41 mouse cellular contexts compared by ENCODE assay signal in the genomic region with DNA sequence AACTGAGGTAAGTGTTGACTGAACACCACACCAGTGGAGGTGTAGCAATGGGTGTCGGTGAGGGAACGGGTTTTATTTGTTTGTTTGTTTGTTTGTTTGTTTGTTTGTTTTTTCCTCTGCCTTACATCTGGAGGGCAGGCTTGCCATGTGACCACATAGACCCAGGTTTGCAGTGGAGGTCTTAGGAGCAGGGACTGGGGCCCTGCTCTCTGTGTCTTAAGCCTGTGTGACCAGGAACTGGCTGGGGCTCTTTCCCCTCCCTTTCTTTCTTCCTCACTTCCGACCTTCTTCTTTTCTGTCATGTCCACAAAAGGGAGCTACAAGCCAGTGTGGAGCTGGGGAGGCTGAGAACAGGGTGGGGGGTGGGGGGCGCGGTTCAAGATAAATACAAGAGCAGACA. TPM values are rescaled to one million over a fixed set of nuclear protein-coding genes. Genes with fewer than 3 reads are reported as not detected.
"Had no signal": no experiment of that assay in that cellular context is flagged by ENCODE, and none has a peak within 500 bp of the region (broad histone marks: within the 10 kb centered on the region; RNA-seq: fewer than 3 reads in every experiment).

No protein-coding gene starts in this region.

- DNase-seq: gastrocnemius, postnatal 14 days; gastrocnemius, postnatal 36 days; heart, adult 18-20 months; heart, postnatal 10 days; heart, postnatal 4 days; kidney, adult 18-20 months; kidney, adult 8-10 months; kidney, postnatal 10 days; kidney, postnatal 25 days; kidney, postnatal 4 days; layer of hippocampus, adult 9-11 months; layer of hippocampus, postnatal 36 days; left cerebral cortex, postnatal 4 days; liver, embryonic 13.5 days had no signal

- H3K4me3 ChIP-seq: heart, embryonic 10.5 days; heart, embryonic 12.5 days; hindbrain, embryonic 10.5 days; hindbrain, embryonic 12.5 days; intestine, embryonic 15.5 days; limb, embryonic 13.5 days; limb, embryonic 15.5 days; liver, embryonic 13.5 days had no signal

- H3K27me3 ChIP-seq: heart, embryonic 12.5 days; hindbrain, embryonic 12.5 days; intestine, embryonic 15.5 days; limb, embryonic 13.5 days; limb, embryonic 15.5 days; liver, embryonic 13.5 days had no signal

- H3K9me3 ChIP-seq: heart, embryonic 10.5 days; heart, embryonic 12.5 days; hindbrain, embryonic 10.5 days; hindbrain, embryonic 12.5 days; intestine, embryonic 15.5 days; limb, embryonic 13.5 days; limb, embryonic 15.5 days; liver, embryonic 13.5 days had no signal

- ATAC-seq: hindbrain, embryonic 16.5 days; inflammation-experienced regulatory T-cells, adult 6 months; intestine, embryonic 15.5 days; intestine, postnatal 0 days had no signal

- H3K9ac ChIP-seq: heart, embryonic 12.5 days; hindbrain, embryonic 12.5 days; hindbrain, embryonic 14.5 days; intestine, embryonic 15.5 days; limb, embryonic 13.5 days; limb, embryonic 15.5 days had no signal

- H3K36me3 ChIP-seq: heart, embryonic 10.5 days; heart, embryonic 12.5 days; hindbrain, embryonic 12.5 days; intestine, embryonic 15.5 days; limb, embryonic 13.5 days; limb, embryonic 15.5 days; liver, embryonic 13.5 days had no signal

- H3K27ac ChIP-seq: heart, embryonic 10.5 days; hindbrain, embryonic 10.5 days; hindbrain, embryonic 12.5 days; hindbrain, embryonic 14.5 days; intestine, embryonic 15.5 days; limb, embryonic 13.5 days; limb, embryonic 15.5 days; liver, embryonic 13.5 days had no signal

- H3K4me2 ChIP-seq: heart, embryonic 12.5 days; hindbrain, embryonic 12.5 days; hindbrain, embryonic 14.5 days; intestine, embryonic 15.5 days; limb, embryonic 13.5 days; limb, embryonic 15.5 days; liver, embryonic 13.5 days had no signal

RNA-seq across cellular contexts. Expression of a gene that starts 0.8 kb away (rescaled TPM):
- polyA plus RNA-seq: heart, embryonic 14.5 days had no signal

RNA-seq across cellular contexts. Expression of a gene that starts 28.1 kb away (rescaled TPM):
- total RNA-seq: gastrocnemius, adult 18-20 months; gastrocnemius, adult 8-10 months; gastrocnemius, postnatal 14 days; gastrocnemius, postnatal 36 days; heart, adult 18-20 months; heart, adult 8-10 months; heart, postnatal 10 days; heart, postnatal 25 days; heart, postnatal 4 days; layer of hippocampus, adult 8-10 months; layer of hippocampus, postnatal 14 days; layer of hippocampus, postnatal 36 days; left cerebral cortex, adult 18-20 months; left cerebral cortex, adult 8-10 months; left cerebral cortex, postnatal 10 days; left cerebral cortex, postnatal 25 days; left cerebral cortex, postnatal 4 days; liver, adult 2 months had no signal
- polyA plus RNA-seq: heart, embryonic 10.5 days; heart, embryonic 12.5 days; heart, embryonic 14.5 days; heart, embryonic 16.5 days; hindbrain, embryonic 10.5 days; hindbrain, embryonic 12.5 days; inflammation-experienced regulatory T-cells, adult 6 months; intestine, embryonic 15.5 days; intestine, postnatal 0 days; kidney, embryonic 14.5 days; kidney, embryonic 16.5 days; limb, embryonic 11.5 days; limb, embryonic 13.5 days; limb, embryonic 15.5 days; liver, adult 2 months; liver, embryonic 13.5 days had no signal

RNA-seq across cellular contexts. Expression of a gene that starts 28.2 kb away (rescaled TPM):
- total RNA-seq: gastrocnemius, adult 18-20 months; gastrocnemius, adult 8-10 months; gastrocnemius, postnatal 14 days; gastrocnemius, postnatal 36 days; heart, adult 18-20 months; heart, adult 8-10 months; heart, postnatal 10 days; heart, postnatal 25 days; heart, postnatal 4 days; layer of hippocampus, adult 8-10 months; layer of hippocampus, postnatal 14 days; layer of hippocampus, postnatal 36 days; left cerebral cortex, adult 18-20 months; left cerebral cortex, adult 8-10 months; left cerebral cortex, postnatal 10 days; left cerebral cortex, postnatal 25 days; left cerebral cortex, postnatal 4 days; liver, adult 2 months had no signal
- polyA plus RNA-seq: heart, embryonic 10.5 days; heart, embryonic 12.5 days; heart, embryonic 14.5 days; heart, embryonic 16.5 days; hindbrain, embryonic 10.5 days; hindbrain, embryonic 12.5 days; hindbrain, embryonic 14.5 days; inflammation-experienced regulatory T-cells, adult 6 months; intestine, embryonic 15.5 days; intestine, postnatal 0 days; kidney, embryonic 14.5 days; kidney, embryonic 16.5 days; limb, embryonic 11.5 days; limb, embryonic 13.5 days; limb, embryonic 15.5 days; liver, adult 2 months; liver, embryonic 13.5 days had no signal
